Mouse (Mus musculus): ENCODE data around the gene Ptpn3.

GRCm38 (mm10) chr4:57282630-57283029 is 19.0 kb downstream of the Ptpn3 start:
- TF ChIP-seq CTCF (IDR thresholded peaks at IDR 0.05) (no peak), POLR2A (IDR thresholded peaks at IDR 0.05; ENCODE audit: insufficient read depth, low read depth, low read length) (no peak)
